Mouse (Mus musculus): ENCODE results near the gene Gm10271. TPM values are rescaled to one million over a fixed set of nuclear protein-coding genes. Genes with fewer than 3 reads are reported as not detected.

The Gm10271 gene
- not detected in 2 replicates for polyA plus RNA-seq (2011; ENCODE audit: insufficient read length, low read depth, missing spikeins)

DNA sequence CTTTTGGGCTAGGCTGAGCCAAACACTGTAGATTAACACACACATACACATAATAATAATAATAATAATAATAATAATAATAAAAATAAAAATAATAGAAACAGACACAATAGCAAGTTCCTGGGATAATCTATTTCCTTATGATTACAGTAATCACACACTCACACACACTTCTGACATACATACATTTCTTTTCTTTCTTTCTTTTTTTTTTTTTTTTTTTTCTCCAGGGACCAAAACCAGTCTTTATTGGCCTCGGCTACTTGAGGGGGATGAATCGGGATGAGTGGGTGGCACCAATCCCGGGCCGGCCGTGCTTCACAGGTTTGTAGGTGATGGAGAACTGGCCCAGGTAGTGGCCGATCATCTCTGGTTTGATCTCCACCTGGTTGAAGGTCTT, at the start of gene Gm10271:
Gene Gm10271, minus strand, starts transcription at position 101 of the 400 bp plus-strand sequence.
- TF ChIP-seq POLR2A (IDR thresholded peaks at IDR 0.05; ENCODE audit: low read depth, low read length) (no peak), CTCF (IDR thresholded peaks at IDR 0.05; ENCODE audit: borderline replicate concordance, insufficient read depth, low read length) (no peak)
- Histone ChIP-seq H3K4me3 (ENCODE audit: insufficient read depth, low read length) (no peak within 1 kb of the TSS), H3K27ac (ENCODE audit: insufficient read depth, low read length) (no peak within 1 kb of the TSS), H3K4me1 (ENCODE audit: control insufficient read depth, insufficient read depth, low read length) (no peaks in the 10 kb centered on the region)

DNA sequence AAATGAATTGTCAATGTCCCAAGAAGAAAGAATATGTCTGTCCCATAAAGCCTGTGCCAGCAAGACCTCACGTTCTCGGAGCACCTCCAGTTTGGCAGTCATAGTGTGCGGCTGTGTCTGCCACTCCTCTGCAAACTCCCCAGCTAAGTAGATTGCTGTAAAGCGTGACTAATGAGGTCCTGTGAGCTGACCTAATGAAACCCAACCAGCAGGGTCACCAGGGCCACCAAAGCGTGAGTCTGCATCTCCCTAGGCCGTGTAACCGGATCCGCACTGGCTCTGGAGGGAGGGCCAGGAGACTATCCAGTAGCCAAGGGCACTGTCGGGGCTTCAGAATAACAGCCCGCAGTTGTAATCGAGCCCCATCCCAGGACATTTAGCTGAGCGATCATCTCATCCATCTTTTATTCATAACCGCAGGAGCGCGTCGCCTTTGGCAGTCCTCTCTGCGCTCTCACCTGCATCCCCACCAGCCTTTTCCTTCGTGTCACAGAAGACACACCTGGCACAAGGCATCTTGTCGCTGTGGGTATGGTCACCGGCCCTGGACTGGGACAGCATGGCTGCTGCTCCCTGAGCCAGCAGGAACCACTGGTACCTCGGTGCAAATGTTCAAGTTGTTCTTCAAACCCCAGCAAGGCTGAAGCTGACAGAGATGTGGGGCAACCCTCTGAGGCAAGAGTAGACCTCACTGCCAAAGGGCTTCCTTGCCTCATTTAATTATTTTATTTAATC, 48.8 kb upstream of the Gm10271 start:
- Histone ChIP-seq H3K4me3 (ENCODE audit: insufficient read depth, low read length) (no peak overlapping the region), H3K27ac (ENCODE audit: insufficient read depth, low read length) (no peak overlapping the region), H3K4me1 (ENCODE audit: control insufficient read depth, insufficient read depth, low read length) (peaks cover 16% of the 10 kb centered on the region)
- TF ChIP-seq CTCF (IDR thresholded peaks at IDR 0.05; ENCODE audit: borderline replicate concordance, insufficient read depth, low read length) (no peak), POLR2A (IDR thresholded peaks at IDR 0.05; ENCODE audit: low read depth, low read length) (no peak)

DNA sequence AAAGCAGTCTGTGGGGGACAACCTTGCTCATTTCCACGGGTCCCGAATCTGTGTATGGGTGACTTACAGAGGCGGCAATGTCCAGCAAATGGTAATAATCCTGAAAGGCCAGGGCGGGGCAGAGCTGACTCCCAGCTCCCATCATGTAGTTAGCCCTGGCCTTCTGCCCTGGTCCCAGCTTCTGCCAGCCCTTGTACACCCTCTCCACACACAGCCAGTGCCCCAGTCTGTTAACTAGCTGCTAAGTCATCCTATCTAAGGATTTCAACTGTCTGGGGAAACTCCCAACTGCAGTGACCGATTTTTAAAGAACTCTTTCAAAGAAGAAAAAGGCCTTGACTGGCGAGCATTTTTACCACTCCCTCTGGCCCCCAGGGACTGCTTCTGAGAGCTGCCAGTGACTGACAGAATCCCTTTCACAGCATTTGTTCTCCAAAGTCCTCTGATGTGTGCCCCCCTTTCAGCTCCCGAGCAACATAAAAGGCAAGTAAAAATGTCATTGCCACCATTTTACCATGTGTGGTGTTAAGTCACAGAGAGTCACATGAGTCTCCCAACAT, 46.0 kb upstream of the Gm10271 start:
- Histone ChIP-seq H3K27ac (ENCODE audit: insufficient read depth, low read length) (peak overlapping the region; percentile 48; the same call in 1 of the 2 replicates), H3K4me1 (ENCODE audit: control insufficient read depth, insufficient read depth, low read length) (peaks cover 13% of the 10 kb centered on the region), H3K4me3 (ENCODE audit: insufficient read depth, low read length) (no peak overlapping the region)
- TF ChIP-seq POLR2A (IDR thresholded peaks at IDR 0.05; ENCODE audit: low read depth, low read length) (no peak), CTCF (IDR thresholded peaks at IDR 0.05; ENCODE audit: borderline replicate concordance, insufficient read depth, low read length) (no peak)

DNA sequence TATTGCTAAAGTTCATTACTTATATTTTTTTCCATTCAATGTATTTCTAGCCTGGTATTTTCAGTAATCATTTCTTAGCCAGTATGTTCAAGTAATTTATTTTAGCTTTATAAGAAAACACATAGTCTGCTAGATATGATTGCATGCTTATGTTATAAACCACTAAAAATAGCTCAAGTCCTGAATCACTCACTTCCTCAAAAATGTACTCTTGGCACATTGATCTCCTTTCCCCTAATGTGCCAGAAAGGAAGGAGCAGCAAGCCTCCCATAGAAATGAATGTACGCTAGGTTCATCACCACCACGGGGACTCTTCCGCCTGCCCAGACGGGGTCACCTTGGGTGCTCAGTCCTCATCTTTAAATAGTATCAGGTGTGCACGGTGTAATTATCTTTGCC, 42.2 kb upstream of the Gm10271 start:
- peaks cover 11% of the 10 kb centered on the region for H3K4me1 ChIP-seq (ENCODE audit: control insufficient read depth, insufficient read depth, low read length)
- H3K27ac ChIP-seq (ENCODE audit: insufficient read depth, low read length) = peak overlapping the region; percentile 62
- no peak overlapping the region for H3K4me3 ChIP-seq (ENCODE audit: insufficient read depth, low read length)
- TF ChIP-seq CTCF (IDR thresholded peaks at IDR 0.05; ENCODE audit: borderline replicate concordance, insufficient read depth, low read length) = no peak
- TF ChIP-seq POLR2A (IDR thresholded peaks at IDR 0.05; ENCODE audit: low read depth, low read length) = no peak

DNA sequence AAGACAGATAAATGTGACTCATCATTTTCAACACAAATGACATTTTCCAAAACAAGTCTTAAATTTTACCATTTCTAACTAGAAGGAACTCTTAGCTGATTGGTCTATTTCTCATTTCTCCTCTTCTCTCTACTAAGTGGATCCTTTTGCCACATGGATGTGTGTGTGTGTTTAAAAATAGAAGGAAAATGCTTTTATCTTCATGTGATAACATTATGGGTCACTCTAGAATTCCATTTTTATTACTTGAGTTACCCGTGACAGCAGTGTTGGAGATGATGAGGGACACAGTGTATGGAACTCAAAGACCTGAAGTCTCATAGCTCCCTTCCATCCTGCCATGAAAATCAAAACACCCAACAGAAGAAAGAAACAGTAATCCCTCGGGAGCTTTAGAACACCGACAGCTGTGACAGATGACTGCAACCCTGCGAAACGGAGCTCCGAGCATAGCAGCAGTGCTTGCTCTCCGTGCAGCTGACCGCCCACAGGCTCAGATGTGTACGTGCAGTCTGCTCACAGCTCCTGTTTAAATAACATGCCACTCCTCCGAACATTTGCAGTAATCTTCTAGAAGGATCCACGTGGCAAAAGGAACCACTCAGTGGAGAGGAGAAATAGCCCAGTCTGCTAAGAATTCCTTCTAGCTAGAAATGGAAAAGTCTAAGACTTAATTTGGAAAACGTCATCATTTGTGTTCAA, 41.4 kb upstream of the Gm10271 start:
- peaks cover 11% of the 10 kb centered on the region for H3K4me1 ChIP-seq (ENCODE audit: control insufficient read depth, insufficient read depth, low read length)
- H3K27ac ChIP-seq (ENCODE audit: insufficient read depth, low read length) = peak overlapping the region; percentile 89
- no peak for TF ChIP-seq CTCF (IDR thresholded peaks at IDR 0.05; ENCODE audit: borderline replicate concordance, insufficient read depth, low read length)
- peak; percentile 39; the same call in 1 of the 2 replicates for TF ChIP-seq POLR2A (IDR thresholded peaks at IDR 0.05; ENCODE audit: low read depth, low read length)
- no peak overlapping the region for H3K4me3 ChIP-seq (ENCODE audit: insufficient read depth, low read length)

DNA sequence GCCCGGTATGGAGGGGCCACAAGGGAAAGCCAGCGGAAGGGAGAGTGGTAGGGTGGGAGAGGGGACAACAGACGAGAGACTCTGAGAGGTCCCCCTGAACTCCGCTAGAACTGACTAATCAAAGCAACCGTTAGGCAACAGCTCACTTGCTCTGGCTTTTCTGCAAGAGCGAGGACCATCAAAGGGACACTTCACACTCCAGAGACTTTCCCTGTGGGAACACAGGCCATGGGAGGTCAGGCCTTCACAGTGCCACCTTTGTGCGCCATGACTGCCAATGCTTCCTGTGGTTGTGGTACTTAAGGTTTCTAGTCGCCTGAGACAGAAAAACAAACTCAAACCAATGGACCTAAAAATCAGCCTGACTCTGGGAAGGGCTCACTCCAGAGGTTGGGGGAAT, 38.6 kb upstream of the Gm10271 start:
- Histone ChIP-seq H3K4me1 (ENCODE audit: control insufficient read depth, insufficient read depth, low read length) (peaks cover 6% of the 10 kb centered on the region), H3K27ac (ENCODE audit: insufficient read depth, low read length) (no peak overlapping the region), H3K4me3 (ENCODE audit: insufficient read depth, low read length) (no peak overlapping the region)
- TF ChIP-seq POLR2A (IDR thresholded peaks at IDR 0.05; ENCODE audit: low read depth, low read length) = no peak

DNA sequence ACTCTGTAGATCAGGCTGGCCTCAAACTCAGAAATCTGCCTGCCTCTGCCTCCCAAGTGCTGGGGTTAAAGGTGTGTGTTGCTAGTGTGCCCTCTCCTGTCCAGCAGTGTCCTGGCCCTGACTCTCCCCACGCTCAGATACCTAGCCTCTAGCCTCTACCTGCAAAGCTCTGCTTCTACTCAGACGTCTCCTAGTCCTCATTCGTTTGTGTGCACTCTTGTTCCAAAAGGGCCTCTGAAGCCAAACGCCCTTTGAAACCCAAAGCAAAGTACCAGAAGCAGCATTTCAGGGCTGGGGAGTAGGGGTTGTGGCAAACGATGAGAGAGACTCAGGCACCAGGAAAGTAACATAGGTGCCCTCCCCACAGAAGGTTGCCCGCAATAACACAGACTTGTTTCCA, 37.3 kb upstream of the Gm10271 start:
- TF ChIP-seq POLR2A (IDR thresholded peaks at IDR 0.05; ENCODE audit: low read depth, low read length) (no peak), CTCF (IDR thresholded peaks at IDR 0.05; ENCODE audit: borderline replicate concordance, insufficient read depth, low read length) (no peak)
- H3K4me3 ChIP-seq (ENCODE audit: insufficient read depth, low read length) = no peak overlapping the region
- no peak overlapping the region for H3K27ac ChIP-seq (ENCODE audit: insufficient read depth, low read length)
- H3K4me1 ChIP-seq (ENCODE audit: control insufficient read depth, insufficient read depth, low read length) = peaks cover 4% of the 10 kb centered on the region

DNA sequence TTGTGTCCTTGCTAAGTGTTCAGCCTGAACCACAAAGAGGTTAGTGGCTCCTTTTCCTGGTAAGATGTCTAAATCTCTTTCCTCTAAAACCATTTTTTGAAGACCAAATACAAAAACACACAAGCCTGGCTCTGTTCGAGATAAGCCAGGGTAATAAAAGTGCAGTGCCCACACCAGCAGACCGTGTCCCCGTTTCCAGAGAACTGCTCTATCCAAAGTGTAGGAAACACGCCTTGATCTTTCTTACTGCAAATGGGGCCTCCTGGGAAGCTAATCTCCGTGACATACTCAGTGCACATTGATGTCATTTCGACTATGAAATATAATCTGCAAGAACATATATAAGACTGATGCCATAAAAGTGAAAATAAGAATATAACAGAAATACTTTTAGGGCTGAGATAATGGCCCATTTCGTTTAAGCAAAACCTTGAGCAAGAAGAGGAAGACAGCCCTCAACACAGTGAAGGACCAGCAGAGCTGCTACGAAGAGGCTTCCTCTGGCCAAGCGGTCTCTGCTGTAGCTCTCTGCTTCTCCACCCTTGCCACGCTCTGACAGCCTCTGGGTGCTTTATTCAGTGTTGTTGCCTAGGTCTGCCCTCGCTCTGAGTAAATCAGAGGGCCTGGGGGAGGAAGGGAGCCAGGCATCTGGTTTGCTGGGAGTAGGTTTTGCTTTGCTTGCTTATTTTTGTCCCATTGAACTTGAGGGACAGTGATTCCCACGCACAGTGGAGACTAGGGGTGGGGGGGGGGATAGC, 33.5 kb upstream of the Gm10271 start:
- no peak overlapping the region for H3K27ac ChIP-seq (ENCODE audit: insufficient read depth, low read length)
- H3K4me3 ChIP-seq (ENCODE audit: insufficient read depth, low read length) = no peak overlapping the region
- no peak for TF ChIP-seq POLR2A (IDR thresholded peaks at IDR 0.05; ENCODE audit: low read depth, low read length)
- TF ChIP-seq CTCF (IDR thresholded peaks at IDR 0.05; ENCODE audit: borderline replicate concordance, insufficient read depth, low read length) = no peak
- H3K4me1 ChIP-seq (ENCODE audit: control insufficient read depth, insufficient read depth, low read length) = no peaks in the 10 kb centered on the region

DNA sequence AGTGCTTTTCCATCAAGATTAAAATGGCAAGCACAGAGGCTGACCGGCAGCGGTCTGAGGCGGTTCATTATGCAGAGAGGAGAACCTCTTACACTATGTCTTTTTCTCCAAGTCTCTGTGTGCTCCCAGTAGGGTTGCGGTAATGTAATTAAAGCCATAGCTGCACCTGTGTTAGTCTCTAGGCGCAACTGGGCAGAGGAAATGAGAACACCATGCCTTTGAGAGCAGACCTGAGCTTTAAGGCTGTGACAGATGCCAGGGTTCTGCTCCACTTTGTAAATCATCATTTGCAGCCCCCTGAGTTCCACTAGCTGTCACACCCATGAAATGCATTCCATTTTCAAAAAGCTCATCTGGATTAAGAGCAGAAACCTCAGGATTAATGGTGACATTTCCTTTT, 32.3 kb upstream of the Gm10271 start:
- no peak overlapping the region for H3K27ac ChIP-seq (ENCODE audit: insufficient read depth, low read length)
- TF ChIP-seq CTCF (IDR thresholded peaks at IDR 0.05; ENCODE audit: borderline replicate concordance, insufficient read depth, low read length) (no peak), POLR2A (IDR thresholded peaks at IDR 0.05; ENCODE audit: low read depth, low read length) (no peak)
- no peaks in the 10 kb centered on the region for H3K4me1 ChIP-seq (ENCODE audit: control insufficient read depth, insufficient read depth, low read length)
- no peak overlapping the region for H3K4me3 ChIP-seq (ENCODE audit: insufficient read depth, low read length)

Data from embryonic fibroblast, embryonic 13.5 days (primary cell).